Mouse (Mus musculus): ENCODE measurements at regions not wholly inside any gene's neighbourhood (a gene's known extent, or its start where the extent isn't known, plus 50 kb on each side); places are given as distances from the start of the nearest gene placed in this dataset.
A peak's percentile ranks its signal among the peaks of the same experiment; 100 is the strongest.
"Not testable (repeated sequence)": the region's sequence is repeated elsewhere in the genome, so short reads cannot be mapped to it uniquely, and the experiment has no call there.

- ATAC-seq (ENCODE audit: insufficient number of reproducible peaks, insufficient read depth, low FRiP score, low read depth): no peak
- Histone ChIP-seq H3K4me3 (ENCODE audit: control insufficient read depth in 1 of 2, insufficient read depth in 1 of 2, low read depth in 1 of 2, low read length in 2 of 2) (no peak overlapping the region), H3K4me2 (ENCODE audit: low read length) (no peak overlapping the region)
Measured at GRCm38 (mm10) chr10:95745254-95745653, 72.0 kb upstream of the Anapc15-ps start.

DNA sequence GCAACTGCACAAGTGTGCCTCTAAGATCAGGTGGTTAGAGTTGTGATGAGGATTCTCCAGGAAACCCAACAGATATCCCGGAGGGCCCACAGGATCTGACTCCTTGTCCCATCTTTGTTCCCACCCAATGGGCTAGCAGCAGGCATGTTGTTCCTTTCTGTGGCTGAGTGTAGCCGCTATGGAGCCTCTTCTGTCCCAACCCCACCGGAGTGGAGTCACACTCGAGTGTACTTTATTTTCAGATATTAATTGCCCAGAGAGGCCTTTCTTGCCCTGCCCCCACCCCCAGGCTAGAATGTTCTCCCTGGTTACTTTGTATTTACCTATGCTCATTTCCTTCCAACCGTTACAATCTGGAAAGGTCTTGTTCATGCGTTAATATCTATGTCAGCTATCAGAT lies 70.4 kb upstream of the Anapc15-ps start:
- WGBS: 91% methylated on average over 6 of the region's 6 CpGs
- no peak overlapping the region for H3K4me2 ChIP-seq (ENCODE audit: low read length)
- ATAC-seq (ENCODE audit: insufficient number of reproducible peaks, insufficient read depth, low FRiP score, low read depth): no peak
- H3K9me3 ChIP-seq (ENCODE audit: control insufficient read depth, low read length): no peaks in the 10 kb centered on the region
- H3K27ac ChIP-seq (replicated peaks in 1 of 2; ENCODE audit: control insufficient read depth in 1 of 2, insufficient read depth in 1 of 2, low read depth in 2 of 2, low read length in 2 of 2): no peak overlapping the region
- H3K9ac ChIP-seq (ENCODE audit: low read length): no peak overlapping the region
- no peak overlapping the region for H3K4me3 ChIP-seq (ENCODE audit: control insufficient read depth in 1 of 2, insufficient read depth in 1 of 2, low read depth in 1 of 2, low read length in 2 of 2)
- peaks cover 4 to 14% of the 10 kb centered on the region in 2 experiments for H3K4me1 ChIP-seq (ENCODE audit: control insufficient read depth in 2 of 2, insufficient read depth in 2 of 2, low read length in 2 of 2)
- no peaks in the 10 kb centered on the region for H3K27me3 ChIP-seq (ENCODE audit: control insufficient read depth, insufficient read depth, low read length)
- no peaks in the 10 kb centered on the region for H3K36me3 ChIP-seq (ENCODE audit: control insufficient read depth, insufficient read depth, low read length)

More at GRCm38 (mm10) chr10:95745254-95745653, 72.0 kb upstream of the Anapc15-ps start:
- no peaks in the 10 kb centered on the region for H3K27me3 ChIP-seq (ENCODE audit: control insufficient read depth, insufficient read depth, low read length)
- H3K9ac ChIP-seq (ENCODE audit: low read length): no peak overlapping the region
- WGBS: 35% methylated on average over 2 of the region's 2 CpGs
- no peaks in the 10 kb centered on the region for H3K36me3 ChIP-seq (ENCODE audit: control insufficient read depth, insufficient read depth, low read length)
- no peaks in the 10 kb centered on the region for H3K9me3 ChIP-seq (ENCODE audit: control insufficient read depth, low read length)
- H3K27ac ChIP-seq (replicated peaks in 1 of 2; ENCODE audit: control insufficient read depth in 1 of 2, insufficient read depth in 1 of 2, low read depth in 2 of 2, low read length in 2 of 2): no peak overlapping the region
- H3K4me1 ChIP-seq (ENCODE audit: control insufficient read depth in 2 of 2, insufficient read depth in 2 of 2, low read length in 2 of 2): peaks cover 4 to 14% of the 10 kb centered on the region in 2 experiments

DNA sequence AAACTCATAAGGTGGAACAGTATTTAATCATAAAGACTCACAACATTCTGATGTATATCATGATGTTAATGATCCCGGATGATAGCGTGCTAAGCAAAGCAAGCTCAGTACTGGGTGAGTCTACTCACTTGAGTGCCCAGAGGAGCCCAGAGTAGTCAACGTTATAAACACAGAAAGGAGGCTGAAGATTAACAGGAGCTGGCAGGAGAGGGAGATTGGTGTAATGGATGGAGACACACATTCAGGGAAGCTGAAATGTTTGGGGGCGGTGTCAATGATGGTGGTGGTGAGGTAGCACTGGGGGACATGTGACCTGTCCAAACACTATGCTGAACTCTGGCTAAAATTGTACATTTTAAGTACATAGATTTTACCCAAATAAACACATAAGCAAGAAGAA lies 66.2 kb upstream of the Anapc15-ps start:
- H3K9me3 ChIP-seq (ENCODE audit: control insufficient read depth, low read length): peaks cover 7% of the 10 kb centered on the region; the same call in 1 of the 2 replicates
- H3K4me3 ChIP-seq (ENCODE audit: control insufficient read depth in 1 of 2, insufficient read depth in 1 of 2, low read depth in 1 of 2, low read length in 2 of 2): no peak overlapping the region
- no peaks in the 10 kb centered on the region for H3K36me3 ChIP-seq (ENCODE audit: control insufficient read depth, insufficient read depth, low read length)
- no peaks in the 10 kb centered on the region for H3K27me3 ChIP-seq (ENCODE audit: control insufficient read depth, insufficient read depth, low read length)
- no peak for ATAC-seq (ENCODE audit: insufficient number of reproducible peaks, insufficient read depth, low FRiP score, low read depth)
- H3K27ac ChIP-seq (replicated peaks in 1 of 2; ENCODE audit: control insufficient read depth in 1 of 2, insufficient read depth in 1 of 2, low read depth in 2 of 2, low read length in 2 of 2): no peak overlapping the region
- no peaks in the 10 kb centered on the region; a peak in 1 of 4 replicates for H3K4me1 ChIP-seq (ENCODE audit: control insufficient read depth in 2 of 2, insufficient read depth in 2 of 2, low read length in 2 of 2)
- no peak overlapping the region for H3K4me2 ChIP-seq (ENCODE audit: low read length)
- 81% methylated on average over 4 of the region's 4 CpGs for WGBS
- H3K9ac ChIP-seq (ENCODE audit: low read length): no peak overlapping the region

- WGBS: 74% methylated on average over 5 of the region's 5 CpGs
- not testable (repeated sequence) for H3K4me1 ChIP-seq (ENCODE audit: control insufficient read depth in 2 of 2, insufficient read depth in 2 of 2, low read length in 2 of 2); H3K4me3 ChIP-seq (ENCODE audit: control insufficient read depth in 1 of 2, insufficient read depth in 1 of 2, low read depth in 1 of 2, low read length in 2 of 2); ATAC-seq (ENCODE audit: insufficient number of reproducible peaks, insufficient read depth, low FRiP score, low read depth); H3K36me3 ChIP-seq (ENCODE audit: control insufficient read depth, insufficient read depth, low read length); H3K27ac ChIP-seq (replicated peaks in 1 of 2; ENCODE audit: control insufficient read depth in 1 of 2, insufficient read depth in 1 of 2, low read depth in 2 of 2, low read length in 2 of 2); H3K4me2 ChIP-seq (ENCODE audit: low read length); H3K9me3 ChIP-seq (ENCODE audit: control insufficient read depth, low read length); H3K9ac ChIP-seq (ENCODE audit: low read length); H3K27me3 ChIP-seq (ENCODE audit: control insufficient read depth, insufficient read depth, low read length)
Measured at GRCm38 (mm10) chr10:95736743-95737142, 63.5 kb upstream of the Anapc15-ps start.

GRCm38 (mm10) chr10:95731001-95731400 lies 57.8 kb upstream of the Anapc15-ps start:
- H3K4me3 ChIP-seq (ENCODE audit: control insufficient read depth in 1 of 2, insufficient read depth in 1 of 2, low read depth in 1 of 2, low read length in 2 of 2): no peak overlapping the region
- ATAC-seq (ENCODE audit: insufficient number of reproducible peaks, insufficient read depth, low FRiP score, low read depth): no peak
- H3K36me3 ChIP-seq (ENCODE audit: control insufficient read depth, insufficient read depth, low read length): no peaks in the 10 kb centered on the region
- H3K9me3 ChIP-seq (ENCODE audit: control insufficient read depth, low read length): no peaks in the 10 kb centered on the region
- WGBS: 85% methylated on average over 10 of the region's 10 CpGs
- peaks cover 9 to 16% of the 10 kb centered on the region in 2 experiments for H3K4me1 ChIP-seq (ENCODE audit: control insufficient read depth in 2 of 2, insufficient read depth in 2 of 2, low read length in 2 of 2)
- no peak overlapping the region for H3K9ac ChIP-seq (ENCODE audit: low read length)
- H3K27me3 ChIP-seq (ENCODE audit: control insufficient read depth, insufficient read depth, low read length): no peaks in the 10 kb centered on the region
- no peak overlapping the region for H3K4me2 ChIP-seq (ENCODE audit: low read length)
- no peak overlapping the region for H3K27ac ChIP-seq (replicated peaks in 1 of 2; ENCODE audit: control insufficient read depth in 1 of 2, insufficient read depth in 1 of 2, low read depth in 2 of 2, low read length in 2 of 2)

DNA sequence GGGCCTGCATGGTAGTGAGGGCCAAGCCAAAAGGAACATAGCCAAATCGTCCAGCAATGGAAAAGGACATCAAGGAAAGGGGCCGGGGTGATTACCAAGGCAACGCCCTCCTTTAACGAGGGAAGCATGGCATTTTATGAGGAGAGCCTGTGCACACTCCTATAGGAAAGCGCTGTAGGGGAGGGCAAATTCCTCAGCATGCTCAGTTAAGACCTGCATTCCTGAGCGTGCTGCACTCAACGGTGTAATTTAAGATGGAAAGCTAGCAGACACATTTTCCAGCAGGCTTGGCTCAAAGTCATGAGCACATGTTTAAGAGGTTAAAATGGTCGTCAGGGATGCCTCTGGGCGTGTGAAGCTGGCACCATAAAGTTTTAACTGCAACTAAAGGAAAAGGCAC lies 56.6 kb upstream of the Anapc15-ps start:
- no peak overlapping the region; the same call in 1 of the 2 replicates for H3K9ac ChIP-seq (ENCODE audit: low read length)
- peak overlapping the region; percentile 53 to 66 for H3K27ac ChIP-seq (replicated peaks in 1 of 2; ENCODE audit: control insufficient read depth in 1 of 2, insufficient read depth in 1 of 2, low read depth in 2 of 2, low read length in 2 of 2)
- H3K9me3 ChIP-seq (ENCODE audit: control insufficient read depth, low read length): no peaks in the 10 kb centered on the region
- no peak overlapping the region for H3K4me3 ChIP-seq (ENCODE audit: control insufficient read depth in 1 of 2, insufficient read depth in 1 of 2, low read depth in 1 of 2, low read length in 2 of 2)
- peaks cover 14 to 26% of the 10 kb centered on the region in 2 experiments for H3K4me1 ChIP-seq (ENCODE audit: control insufficient read depth in 2 of 2, insufficient read depth in 2 of 2, low read length in 2 of 2)
- peak; percentile 59; the same call in 1 of the 2 replicates for ATAC-seq (ENCODE audit: insufficient number of reproducible peaks, insufficient read depth, low FRiP score, low read depth)
- no peaks in the 10 kb centered on the region for H3K27me3 ChIP-seq (ENCODE audit: control insufficient read depth, insufficient read depth, low read length)
- no peaks in the 10 kb centered on the region for H3K36me3 ChIP-seq (ENCODE audit: control insufficient read depth, insufficient read depth, low read length)
- WGBS: 16% methylated on average over 9 of the region's 9 CpGs
- H3K4me2 ChIP-seq (ENCODE audit: low read length): peak overlapping the region; percentile 47

DNA sequence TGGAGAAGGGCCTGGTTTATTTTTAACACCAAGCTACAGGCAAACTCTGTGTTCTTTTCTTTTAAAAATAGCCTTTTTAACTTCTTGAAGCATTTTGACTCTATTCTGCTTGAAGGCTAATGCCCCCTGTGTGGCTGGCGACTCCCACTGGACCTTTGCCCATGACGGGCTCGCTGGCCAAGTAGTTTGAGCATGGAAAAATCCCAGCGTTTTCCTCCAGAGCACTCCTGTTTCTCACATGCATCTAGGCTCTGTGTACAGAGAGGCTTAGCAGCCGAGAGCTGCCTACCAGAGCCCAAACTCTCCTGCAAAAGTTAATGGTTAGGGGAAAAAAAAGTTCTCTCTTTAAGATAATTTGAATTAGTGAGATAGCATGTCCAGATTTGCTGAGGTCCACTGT lies 52.7 kb upstream of the Anapc15-ps start:
- no peaks in the 10 kb centered on the region for H3K27me3 ChIP-seq (ENCODE audit: control insufficient read depth, insufficient read depth, low read length)
- WGBS: 32% methylated on average over 5 of the region's 5 CpGs
- no peak for ATAC-seq (ENCODE audit: insufficient number of reproducible peaks, insufficient read depth, low FRiP score, low read depth)
- H3K36me3 ChIP-seq (ENCODE audit: control insufficient read depth, insufficient read depth, low read length): no peaks in the 10 kb centered on the region
- 0 out of 2 replicates have a peak, but pooled peaks cover 2% of the 10 kb centered on the region for H3K9me3 ChIP-seq (ENCODE audit: control insufficient read depth, low read length)
- H3K27ac ChIP-seq (replicated peaks in 1 of 2; ENCODE audit: control insufficient read depth in 1 of 2, insufficient read depth in 1 of 2, low read depth in 2 of 2, low read length in 2 of 2): peak overlapping the region; percentile 51 to 66
- no peak overlapping the region for H3K4me3 ChIP-seq (ENCODE audit: control insufficient read depth in 1 of 2, insufficient read depth in 1 of 2, low read depth in 1 of 2, low read length in 2 of 2)
- H3K9ac ChIP-seq (ENCODE audit: low read length): peak overlapping the region; percentile 41; the same call in 1 of the 2 replicates
- H3K4me2 ChIP-seq (ENCODE audit: low read length): peak overlapping the region; percentile 22
- peaks cover 14 to 26% of the 10 kb centered on the region in 2 experiments for H3K4me1 ChIP-seq (ENCODE audit: control insufficient read depth in 2 of 2, insufficient read depth in 2 of 2, low read length in 2 of 2)

DNA sequence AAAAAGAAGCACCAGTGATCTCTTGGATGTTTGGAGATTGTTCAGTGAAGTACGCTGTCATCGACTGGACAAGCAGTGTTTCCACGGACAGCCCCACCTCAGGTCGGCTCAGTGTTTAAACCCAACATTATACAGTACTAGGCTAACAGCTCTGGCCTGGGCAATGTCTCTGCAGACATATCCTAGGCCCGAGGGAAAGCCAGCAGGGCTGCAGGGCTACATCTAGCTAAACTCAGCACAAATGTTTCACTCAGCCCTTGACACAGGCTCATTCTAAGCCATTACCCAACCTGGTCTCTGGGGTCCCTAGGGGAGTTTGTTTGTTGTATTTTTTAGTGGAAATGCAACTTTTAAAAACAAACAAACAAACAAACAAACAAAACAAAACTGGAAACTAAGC lies 52.1 kb upstream of the Anapc15-ps start:
- 0 out of 2 replicates have a peak overlapping the region, but pooled peaks have one; percentile 41 for H3K9ac ChIP-seq (ENCODE audit: low read length)
- ATAC-seq (ENCODE audit: insufficient number of reproducible peaks, insufficient read depth, low FRiP score, low read depth): no peak
- H3K4me3 ChIP-seq (ENCODE audit: control insufficient read depth in 1 of 2, insufficient read depth in 1 of 2, low read depth in 1 of 2, low read length in 2 of 2): no peak overlapping the region
- H3K27me3 ChIP-seq (ENCODE audit: control insufficient read depth, insufficient read depth, low read length): no peaks in the 10 kb centered on the region
- H3K36me3 ChIP-seq (ENCODE audit: control insufficient read depth, insufficient read depth, low read length): no peaks in the 10 kb centered on the region
- peaks cover 14 to 25% of the 10 kb centered on the region in 2 experiments for H3K4me1 ChIP-seq (ENCODE audit: control insufficient read depth in 2 of 2, insufficient read depth in 2 of 2, low read length in 2 of 2)
- peak overlapping the region in 1 of 2 experiments; percentile 66; a peak in 1 of 4 replicates for H3K27ac ChIP-seq (replicated peaks in 1 of 2; ENCODE audit: control insufficient read depth in 1 of 2, insufficient read depth in 1 of 2, low read depth in 2 of 2, low read length in 2 of 2)
- 32% methylated on average over 5 of the region's 5 CpGs for WGBS
- H3K4me2 ChIP-seq (ENCODE audit: low read length): no peak overlapping the region
- 0 out of 2 replicates have a peak, but pooled peaks cover 2% of the 10 kb centered on the region for H3K9me3 ChIP-seq (ENCODE audit: control insufficient read depth, low read length)
